Mouse (Mus musculus): ENCODE measurements around the gene Arid1b.

The Arid1b gene

DNA sequence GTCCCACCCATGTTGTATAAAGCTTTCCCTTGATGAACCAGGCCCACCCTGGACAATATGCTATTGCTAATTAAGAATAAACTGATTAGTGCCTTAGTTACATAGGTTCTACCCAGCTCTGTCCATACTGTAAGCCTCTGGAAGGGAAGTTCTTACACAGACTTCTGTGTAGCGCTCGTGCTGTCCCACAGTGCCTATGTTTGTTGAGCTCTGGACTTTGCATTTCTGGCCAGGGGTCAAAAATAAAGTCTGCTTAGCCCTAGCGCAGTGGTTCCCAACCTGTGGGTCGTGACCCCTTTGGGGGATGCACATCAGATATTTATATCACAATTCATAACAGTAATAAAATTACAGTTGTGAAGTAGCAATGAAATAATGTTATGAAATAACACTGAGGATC lies 221.2 kb downstream of the Arid1b start:
- DNase-seq (ENCODE audit: low read depth) = no peak

DNA sequence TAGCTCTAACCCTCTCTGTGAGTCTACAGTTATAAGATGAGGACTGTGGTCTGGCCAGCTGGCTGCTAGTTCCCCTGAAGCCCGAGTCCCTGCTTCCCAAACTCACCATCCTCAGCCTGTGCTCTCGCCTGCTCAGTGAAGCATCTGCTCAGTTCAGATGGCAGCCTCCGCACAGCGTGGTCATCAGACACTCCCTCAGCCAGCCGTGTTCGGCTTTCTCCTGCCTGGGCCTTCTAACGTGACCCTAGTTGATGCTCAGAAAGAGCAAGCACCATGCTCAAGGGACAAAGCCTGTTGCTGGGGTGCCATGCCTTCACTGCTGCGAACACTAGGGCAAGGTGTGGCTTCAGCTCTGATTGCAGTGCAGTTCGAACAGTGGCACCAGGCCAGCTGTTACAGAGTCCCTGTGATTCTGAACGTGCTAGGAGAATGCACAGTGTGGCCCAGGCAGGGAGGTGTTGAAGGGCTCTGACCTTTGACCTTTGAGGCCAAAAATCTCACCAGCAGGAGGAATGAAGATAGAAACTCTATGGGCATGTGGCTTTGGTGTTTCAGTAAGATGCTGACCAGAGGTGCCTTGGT lies 222.9 kb downstream of the Arid1b start:
- DNase-seq (ENCODE audit: low read depth) = no peak

DNA sequence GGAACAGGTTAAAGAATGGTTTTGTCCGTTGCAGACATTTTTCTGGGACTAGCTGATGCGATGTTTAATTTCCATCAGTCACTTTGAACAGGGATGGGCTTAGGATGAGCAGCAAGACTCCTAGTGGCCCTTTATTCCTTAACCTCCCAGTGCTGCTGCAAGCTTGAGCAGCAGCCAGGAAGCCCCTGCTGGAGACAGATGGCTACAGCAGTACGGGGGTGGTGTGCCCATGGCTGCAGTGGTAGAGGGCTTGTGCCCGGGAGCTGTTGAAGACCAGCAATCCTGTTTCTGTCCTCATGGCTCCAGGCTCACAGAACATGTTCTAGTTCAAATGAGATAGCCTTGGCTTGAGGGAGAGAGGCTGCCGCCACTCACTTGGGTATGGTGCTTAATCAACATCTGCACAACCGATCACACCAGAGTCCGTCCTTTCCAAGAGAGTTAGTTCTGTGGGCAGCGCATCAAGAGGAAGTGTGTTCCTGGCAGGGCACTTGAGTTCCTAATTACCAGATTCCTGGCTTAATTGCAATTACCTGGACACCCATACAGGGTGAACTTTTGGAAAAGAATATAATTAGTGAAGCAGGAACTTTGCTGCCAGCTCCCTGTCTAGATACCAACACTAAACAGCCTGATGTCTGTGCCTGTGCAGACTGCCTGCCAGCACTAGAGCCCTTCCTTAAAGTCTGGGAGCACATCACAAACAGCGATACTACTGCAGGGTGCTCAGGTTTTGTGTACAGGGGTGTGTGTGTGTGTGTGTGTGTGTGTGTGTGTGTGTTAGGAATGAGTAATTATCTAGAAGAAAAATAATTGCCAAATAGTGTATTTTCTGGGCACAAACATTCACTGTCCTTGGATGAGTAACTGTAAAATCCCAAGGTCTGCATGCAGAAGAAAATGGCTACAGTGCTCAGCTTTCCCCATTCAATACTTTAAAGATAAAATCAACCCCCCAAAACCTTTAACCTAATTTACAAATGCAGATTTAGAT lies 224.0 kb downstream of the Arid1b start:
- no peak for DNase-seq (ENCODE audit: low read depth)

DNA sequence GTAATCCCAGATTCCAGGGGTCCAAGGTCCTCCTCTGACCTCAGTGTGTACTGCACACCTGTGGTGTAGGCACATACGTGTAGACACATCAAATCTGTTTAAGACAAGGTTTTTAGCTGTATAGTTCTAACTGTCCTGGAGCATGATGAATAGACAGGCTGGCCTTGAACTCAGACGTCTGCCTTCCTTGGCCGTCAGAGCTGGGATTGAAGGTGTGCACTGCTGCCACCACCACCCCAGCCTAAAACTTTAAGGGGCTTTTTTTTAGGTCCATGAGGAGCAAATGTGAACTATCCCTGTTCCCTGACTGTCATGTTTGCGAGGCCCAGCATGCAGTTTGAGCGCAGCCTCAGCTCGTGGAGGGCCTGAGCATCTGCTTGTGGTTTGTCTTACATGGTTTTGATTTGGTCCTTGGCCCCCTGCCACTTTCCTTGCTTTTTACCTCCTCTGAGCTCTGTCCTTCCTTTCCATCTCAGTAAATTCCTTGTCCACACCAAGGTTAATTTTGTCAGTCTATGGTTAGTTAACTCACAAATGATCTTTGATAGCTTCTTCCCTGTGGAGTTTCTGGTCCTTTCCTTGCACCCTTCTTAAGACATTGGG lies 224.9 kb downstream of the Arid1b start:
- no peak for DNase-seq (ENCODE audit: low read depth)

DNA sequence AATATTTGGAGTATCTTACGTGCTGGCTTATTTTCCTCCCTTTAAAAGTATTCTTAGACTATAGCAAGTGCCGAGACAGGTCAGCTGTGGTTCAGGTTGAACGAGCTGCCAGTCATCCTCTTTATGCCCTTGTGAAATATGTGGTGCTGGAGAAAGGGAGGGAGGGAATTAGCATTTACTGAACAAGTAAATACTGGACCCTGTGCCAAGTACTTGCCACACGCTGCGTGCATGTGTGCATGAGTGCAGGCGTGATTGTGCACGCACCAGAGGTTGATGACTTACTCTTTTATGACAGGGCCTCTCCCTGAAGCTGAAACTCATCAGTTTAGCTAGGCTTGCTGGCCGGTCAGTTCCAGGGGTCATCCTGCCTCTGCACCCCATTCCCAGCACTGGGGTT lies 226.9 kb downstream of the Arid1b start:
- DNase-seq (ENCODE audit: low read depth) = no peak

DNA sequence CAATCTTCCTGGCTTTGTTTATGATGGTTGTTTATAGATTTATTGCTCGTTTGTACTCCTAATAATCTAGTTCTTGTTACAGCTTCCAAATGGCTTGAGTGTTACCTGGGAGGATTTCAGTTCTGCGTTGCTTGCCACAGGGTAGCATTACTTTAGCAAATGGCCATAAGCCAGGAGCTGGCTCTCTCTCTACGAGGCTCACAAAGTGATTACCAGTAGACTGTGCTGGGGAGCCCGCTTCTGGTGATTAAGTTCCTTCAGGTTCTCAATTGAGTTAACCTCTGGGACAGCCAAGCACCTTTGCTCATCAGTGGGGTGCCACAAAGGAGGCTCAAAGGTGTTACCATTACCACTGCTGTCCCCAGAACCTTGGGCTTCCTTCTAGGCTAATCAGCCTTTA lies 227.4 kb downstream of the Arid1b start:
- DNase-seq (ENCODE audit: low read depth) = no peak

DNA sequence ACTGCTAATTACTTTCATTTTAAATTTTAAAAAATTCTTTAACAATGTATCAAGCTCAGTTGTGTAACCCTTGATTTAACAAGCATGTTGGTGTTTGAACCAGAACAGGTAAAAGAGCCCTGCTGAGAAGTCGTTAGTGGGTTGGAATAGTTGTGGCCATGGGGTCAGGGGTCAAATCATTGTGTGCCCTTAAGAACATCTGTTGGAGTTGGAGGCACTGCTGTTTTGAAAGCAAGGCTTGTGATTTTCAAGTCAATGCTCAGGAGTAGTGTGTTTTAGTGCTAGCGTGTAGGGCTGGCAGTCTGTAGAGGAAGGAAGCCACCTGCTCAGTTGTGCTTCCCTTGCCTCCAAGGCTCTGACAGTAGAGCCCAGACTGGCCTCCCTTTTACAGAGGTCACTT lies 228.7 kb downstream of the Arid1b start:
- no peak for DNase-seq (ENCODE audit: low read depth)

DNA sequence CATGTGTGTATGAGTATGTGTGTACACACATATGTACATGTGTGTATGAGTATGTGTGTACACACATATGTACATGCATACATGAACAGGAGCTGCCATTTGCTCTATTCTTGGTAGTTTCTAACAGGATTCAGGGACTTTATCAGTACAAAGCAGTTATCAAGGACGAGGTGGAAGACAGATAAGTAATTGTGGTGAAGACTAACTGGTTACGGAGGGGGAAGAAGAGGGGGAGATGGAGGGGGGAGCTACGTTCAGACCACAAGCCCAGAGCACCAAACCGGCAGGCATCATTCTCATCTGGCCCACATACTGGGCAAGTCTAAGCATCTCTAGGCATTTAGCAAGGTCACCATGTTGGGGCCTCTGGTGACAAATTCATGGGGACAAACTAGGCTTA lies 230.8 kb downstream of the Arid1b start:
- DNase-seq (ENCODE audit: low read depth) = no peak

DNA sequence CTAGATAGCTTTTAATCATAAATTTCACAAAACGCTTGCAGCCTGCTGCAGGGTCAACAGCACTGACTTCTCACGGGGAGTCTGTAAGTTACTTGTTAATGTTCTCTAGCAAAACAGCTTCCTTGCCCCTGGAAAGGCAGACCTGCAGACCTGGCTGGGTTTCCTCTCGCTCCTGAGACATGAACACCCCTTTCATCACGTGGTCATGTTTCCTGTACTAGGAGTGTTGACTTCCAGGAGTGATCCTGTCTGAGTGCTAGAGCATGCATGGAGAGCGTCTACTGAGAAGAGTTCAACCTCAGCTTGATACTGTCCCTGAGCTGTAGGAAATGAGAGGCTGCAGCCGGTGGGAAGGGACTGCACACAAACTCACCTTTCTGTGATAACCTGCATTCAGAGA lies 233.0 kb downstream of the Arid1b start:
- DNase-seq (ENCODE audit: low read depth) = no peak

DNA sequence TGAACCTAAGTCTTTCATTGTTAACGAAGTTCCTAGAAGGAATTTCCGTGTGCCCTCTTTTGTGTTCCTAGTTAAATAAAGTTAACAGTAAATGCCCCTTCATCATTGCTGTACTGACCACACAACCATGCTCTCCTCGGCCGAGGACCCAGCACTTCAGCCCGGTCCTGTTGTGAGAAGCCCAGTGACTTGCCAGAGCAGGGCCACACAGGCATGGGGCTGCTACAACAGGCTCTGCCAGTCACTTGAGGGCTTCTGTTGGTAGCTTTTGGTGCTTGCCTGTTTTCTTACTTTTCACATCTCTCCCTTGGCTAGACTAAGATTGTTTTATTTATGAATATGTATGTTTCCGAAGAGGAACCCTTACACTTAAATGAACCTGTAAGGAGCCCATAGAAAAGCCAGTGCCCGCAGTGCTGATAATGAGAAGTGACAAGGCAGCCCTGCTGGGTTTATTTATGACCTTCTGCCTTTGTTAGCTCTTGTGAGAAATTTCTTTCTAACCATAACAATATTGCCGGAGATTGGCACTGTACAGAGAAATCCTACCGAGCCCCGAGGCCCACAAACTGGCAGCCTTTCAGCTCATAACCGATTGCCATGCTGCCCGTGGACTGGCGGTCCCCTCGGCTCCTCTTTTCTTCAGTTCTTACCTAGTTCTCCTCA lies 234.0 kb downstream of the Arid1b start:
- DNase-seq (ENCODE audit: low read depth) = no peak

DNA sequence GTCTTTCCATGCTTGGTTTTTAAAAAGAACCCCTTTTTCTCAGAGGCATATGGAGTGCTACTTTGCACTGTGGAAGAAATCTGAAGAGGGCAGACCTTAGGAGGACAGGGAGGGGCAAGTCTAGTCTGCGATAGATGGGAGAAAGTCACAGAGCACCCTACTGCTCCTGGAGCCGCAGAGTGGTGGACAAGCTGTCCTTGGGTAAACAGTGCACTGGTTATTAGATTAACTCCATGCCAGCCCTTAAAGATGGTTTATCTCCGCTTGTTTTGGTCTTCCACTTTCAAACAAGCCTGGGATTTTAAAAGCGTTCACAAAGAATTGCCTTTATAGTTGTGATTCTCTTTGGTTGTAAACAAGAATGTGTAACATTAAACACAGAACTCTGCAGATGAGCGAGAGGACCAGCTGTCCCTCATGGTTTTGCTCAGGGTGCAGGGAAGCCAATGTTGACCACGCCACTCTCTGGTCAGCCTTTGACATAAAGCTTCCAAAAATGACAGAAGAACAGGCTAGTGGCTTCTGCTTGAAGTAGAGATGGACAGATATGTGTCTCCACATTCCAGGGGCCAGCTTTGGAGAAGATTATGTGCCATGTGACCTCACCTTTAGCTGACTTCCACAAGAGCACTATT lies 234.6 kb downstream of the Arid1b start:
- DNase-seq (ENCODE audit: low read depth) = no peak

DNA sequence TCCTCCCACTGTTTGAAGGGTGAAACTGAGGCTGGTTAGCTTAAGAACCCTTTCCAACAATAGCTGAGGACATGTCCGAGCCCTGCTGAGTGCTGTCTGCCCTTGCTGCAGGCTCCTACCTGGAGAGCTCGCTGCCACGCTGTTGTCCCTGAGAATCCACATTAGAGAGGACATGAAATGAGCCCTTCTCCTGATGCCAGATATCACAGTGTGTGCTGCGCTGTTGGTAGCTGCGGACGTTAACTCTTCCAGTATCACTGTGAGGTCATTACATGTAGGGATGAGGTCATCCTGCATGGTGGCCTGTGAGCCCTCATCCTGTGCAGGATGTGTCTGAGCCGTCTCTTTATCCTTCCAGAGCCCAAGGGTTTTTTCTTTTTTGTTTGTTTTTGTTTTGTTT lies 235.9 kb downstream of the Arid1b start:
- DNase-seq (ENCODE audit: low read depth) = no peak

DNA sequence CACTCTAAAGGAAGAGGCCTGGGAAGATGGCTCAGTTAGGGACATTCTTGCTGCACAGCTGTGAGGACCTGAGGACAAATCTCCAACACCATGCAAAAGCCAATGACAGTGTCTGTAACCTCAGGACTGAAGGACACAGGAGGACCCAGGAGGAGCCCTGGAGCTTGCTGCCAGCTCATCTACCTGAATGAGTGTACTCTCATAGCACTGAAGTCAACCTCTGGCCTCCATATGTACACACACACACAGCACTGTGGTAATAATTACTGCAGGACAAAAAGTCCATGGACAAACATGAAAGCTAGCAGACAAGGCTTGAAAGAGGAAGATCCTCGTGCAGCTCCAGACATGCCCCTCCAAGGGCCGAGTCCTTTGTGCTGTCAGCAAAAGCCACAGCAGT lies 238.0 kb downstream of the Arid1b start:
- DNase-seq (ENCODE audit: low read depth) = no peak

DNA sequence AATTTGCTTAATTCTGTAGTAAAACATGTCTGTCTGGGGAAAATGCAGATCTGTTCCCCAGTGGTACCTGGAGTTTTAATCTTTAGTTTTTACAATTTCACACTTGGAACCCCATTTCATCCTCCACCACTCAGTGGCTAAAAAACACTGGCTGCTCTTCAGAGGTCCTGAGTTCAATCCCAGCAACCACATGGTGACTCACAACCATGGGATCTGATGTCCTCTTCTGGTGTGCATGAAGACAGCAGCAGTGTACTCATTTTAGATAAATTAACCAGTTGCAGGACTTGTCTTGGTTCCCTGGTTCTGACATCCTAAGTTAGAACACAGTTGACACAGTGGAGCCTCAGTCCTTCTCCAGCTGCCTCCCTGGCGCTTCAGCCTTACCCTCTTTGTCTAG lies 239.9 kb downstream of the Arid1b start:
- DNase-seq (ENCODE audit: low read depth) = no peak

DNA sequence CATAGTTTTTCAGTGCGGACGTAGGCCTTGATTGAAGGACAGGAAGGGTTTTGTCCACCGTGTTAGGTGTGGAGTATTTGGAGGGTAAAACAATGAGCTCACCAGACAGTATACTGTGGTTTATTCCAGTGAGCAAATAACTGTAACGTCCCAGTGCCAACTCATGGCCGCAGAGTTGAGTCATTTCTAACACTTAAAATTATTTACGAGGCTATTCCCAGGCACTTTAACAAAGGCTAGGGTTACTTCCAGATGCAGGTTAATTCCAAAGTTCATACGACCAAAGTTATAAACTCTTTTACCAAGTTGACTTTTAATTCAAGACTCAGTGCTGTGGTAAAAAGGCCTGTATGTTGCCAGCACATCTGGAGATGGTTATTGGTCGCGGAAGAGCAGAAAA lies 240.9 kb downstream of the Arid1b start:
- DNase-seq (ENCODE audit: low read depth) = no peak

DNA sequence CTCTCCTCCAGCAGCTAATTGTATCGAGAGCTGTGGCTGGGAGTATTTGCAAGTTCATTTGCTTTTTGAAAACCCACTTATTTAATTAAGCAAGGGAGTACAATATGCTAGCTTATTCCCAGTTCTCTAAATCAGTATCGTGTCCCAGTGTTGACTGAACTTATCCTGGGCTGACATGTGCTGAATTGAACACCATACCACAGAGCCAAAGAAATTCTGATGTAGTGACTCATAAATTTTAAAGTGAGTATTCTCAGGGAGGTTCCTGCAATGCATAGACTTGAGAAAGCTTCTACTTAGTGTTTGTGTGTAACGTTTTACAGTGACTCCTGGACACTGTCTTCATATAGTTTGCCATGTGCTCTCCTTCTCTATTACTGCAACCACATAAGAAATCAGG lies 243.6 kb downstream of the Arid1b start:
- DNase-seq (ENCODE audit: low read depth) = no peak

DNA sequence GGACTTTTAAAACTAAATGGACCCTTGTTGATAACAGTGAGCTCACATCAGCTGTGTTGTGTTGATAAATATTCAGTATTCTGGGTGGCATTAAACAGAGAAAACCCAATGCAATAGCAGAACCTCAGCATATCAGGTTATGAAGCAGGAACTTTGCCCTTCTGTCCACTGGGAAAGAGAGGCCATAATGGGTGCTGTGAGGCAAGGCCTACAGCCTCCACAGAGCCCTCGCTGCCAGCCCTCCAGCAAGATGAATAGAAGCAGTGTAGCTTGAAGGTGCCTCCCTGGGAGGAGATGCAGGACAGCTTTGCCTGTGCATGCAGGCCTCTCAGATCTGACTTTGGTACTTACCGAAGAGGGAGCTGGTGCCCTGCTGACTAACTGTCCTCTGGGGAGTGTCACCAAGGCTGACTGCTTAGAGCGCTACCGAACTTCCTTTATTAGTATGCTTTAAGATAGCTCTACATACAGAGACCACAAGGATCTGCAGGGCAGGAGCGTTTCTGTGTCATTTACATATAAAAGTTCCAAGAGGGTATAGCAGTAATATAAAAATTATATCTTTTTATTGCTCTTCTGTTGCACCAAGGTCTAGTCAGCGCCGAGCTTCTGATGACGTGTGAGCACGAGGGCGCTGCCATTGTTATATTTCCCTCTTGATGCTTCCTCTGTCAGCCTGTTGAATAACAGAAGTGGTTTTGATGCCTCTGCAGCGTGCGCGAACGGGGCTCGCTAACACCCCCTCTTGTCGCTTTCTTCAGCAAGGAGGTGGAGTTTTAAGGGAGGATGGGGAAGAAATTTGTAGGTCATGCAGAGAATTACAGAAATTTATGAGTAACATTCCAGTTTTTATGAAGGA lies 244.5 kb downstream of the Arid1b start:
- peak; percentile 31 for DNase-seq (ENCODE audit: low read depth)

DNA sequence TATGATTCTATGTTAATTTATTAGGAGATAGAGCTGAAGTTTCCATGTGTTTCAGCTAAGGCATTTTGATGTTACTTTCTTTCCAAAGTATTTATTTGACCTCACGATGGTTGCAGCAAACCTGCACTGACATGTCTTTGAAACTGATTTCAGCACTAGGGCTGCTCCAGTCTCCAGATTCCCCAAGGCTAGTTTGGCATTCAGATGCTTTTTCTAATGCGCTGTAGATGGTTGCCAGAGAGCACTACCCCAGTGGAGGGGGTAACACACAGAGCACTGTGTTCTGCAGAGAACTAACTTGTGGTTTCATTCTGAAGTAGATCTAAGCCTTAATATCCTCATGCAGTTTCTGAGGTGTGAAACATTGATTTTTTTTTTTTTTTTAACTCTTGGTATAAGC lies 250.4 kb downstream of the Arid1b start:
- no peak for DNase-seq (ENCODE audit: low read depth)

DNA sequence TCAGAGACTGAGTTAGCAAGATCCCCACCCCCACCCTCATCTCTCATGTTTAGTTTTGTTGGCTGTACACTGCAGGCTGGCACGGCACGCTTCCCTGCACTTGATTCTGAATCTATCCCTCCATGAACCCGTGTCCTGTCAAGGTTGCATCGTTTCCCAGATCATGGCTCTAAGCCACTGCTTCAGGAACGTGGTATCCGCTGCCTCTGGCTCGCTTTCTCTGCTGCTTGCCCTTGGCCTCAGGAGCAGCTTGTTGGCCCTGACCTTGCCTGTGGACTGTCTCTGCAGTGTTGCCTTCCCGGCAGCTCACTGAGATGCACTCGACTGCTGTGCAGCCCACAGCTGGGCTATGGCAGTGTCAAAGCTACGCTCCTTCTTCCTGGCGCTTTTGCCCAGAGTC lies 252.6 kb downstream of the Arid1b start:
- no peak for DNase-seq (ENCODE audit: low read depth)

DNA sequence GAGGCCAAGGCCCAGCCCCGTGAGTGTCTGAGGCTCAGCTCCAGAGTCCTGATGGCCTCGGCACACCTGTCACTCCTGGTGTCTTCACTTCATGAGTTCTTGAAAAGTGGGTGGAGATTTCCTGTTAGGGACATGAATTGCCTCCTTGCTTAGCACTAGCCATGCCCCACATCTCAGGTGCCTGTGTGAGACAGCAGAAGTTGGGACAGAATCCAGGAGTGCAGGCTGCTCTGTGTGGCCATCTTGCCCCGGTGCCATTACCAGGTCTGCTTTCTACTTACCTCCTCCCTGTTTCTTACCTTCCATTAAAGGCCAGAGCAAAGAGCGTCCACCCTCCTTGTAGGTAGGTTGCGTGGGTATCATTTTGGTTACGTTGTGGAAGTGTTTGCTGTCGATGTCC lies 253.1 kb downstream of the Arid1b start:
- no peak for DNase-seq (ENCODE audit: low read depth)

DNA sequence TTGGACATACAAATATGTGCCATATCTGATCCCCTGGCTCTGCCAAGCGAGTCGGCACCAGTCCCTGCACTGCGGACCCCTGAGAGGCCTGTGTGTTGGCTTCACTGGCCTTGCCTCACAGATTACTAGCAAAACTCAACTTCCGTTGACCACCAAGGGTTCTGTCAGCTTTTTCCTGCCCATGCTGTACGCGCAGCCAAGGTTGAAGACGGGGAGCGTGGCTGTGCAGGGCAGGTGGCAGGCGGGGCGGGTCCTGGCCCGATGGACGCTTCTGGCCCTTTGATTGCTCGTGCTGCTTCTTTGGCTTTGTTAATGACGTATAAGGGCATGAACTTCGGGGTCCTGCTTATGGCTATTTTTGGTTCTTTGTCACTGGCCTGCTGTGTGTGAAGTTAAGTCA lies 253.6 kb downstream of the Arid1b start:
- no peak for DNase-seq (ENCODE audit: low read depth)
